Mouse (Mus musculus) retina, postnatal 7 days (tissue): ENCODE measurements around the gene Prrx1.

Experiments
- DNase-seq: peaks from one replicate; pipeline ENCODE4 v3.0.0-alpha.2; 2012; ENCODE audit warnings: low read depth, low spot score

Prrx1 gene

DNA sequence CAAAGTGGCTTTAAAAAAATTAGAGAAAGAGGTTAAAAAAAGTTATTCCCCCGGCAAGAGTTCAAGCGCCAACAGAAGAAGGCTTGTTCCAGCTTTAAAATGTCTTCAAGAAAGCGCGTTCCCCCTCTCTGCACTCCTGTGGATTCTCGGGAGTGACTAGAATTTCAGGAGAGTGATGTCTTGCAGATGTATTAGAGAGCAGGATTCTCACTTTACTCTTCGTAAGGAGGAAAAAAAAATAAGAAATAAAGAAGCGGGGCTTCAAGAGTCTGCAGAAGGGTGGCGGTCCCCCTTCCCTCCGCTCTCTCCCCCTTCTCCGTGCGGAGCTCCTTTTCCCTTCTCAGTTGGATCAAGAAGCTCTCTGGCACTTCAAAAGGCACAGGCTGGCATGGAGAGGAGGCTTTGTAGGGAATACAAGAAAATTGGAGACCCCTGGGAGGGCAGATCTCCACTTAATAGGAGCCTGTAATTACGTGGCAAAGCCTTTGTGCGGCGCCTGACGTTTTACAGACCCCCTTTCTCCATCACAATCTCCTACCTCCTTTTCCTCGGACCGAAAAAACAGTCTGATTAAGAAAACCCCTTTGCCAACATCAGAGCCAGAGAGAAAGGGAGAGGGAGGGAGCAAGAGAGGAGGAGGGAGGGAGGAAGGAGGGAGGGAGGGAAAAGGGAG, at the start of gene Prrx1:
TSS of gene Prrx1 (minus strand) at position 610 of the 673 bp plus-strand sequence.
- no peak for DNase-seq

- DNase-seq: no peak
Observed at GRCm38 (mm10) chr1:163362202-163362601, 48.7 kb upstream of the Prrx1 start.

DNA sequence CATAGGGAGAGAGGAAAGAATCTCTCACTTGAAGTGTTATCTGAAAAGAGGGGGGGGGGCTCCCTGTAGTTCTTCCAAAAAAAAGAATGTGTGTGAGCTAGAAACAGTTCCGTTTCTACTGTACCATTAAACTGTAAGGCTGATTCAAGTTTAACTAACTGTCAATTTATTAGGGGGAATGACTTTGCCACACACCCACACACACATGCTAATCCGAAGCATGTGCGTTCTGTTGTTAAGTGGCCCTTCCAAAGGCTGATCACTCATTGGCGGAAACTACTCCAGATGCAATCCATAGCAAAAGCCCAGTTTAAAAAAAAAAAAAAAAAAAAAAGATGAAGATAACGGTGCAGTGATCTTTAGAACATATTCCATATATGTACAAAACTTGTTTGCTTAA, 47.9 kb upstream of the Prrx1 start:
- no peak for DNase-seq

DNA sequence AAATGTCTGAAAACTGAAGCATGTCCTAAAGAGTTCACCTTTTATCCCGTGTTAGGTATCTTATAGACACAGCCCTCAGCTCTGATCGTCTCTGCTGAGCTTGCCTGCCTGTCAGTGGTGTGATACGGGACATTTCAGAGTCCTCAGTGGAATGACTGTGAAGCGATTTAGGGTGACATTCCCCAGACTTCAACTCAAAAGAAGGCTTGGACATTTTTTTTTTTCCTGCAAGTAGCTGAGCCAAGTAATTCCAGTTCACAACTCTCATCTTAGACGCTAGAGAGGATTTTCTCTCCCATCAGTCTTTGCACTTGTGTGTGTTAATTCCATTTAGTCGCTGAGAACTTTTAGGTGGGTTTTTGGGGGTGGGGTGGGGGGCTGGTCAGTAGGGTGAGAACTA, 47.3 kb upstream of the Prrx1 start:
- DNase-seq: no peak

GRCm38 (mm10) chr1:163359521-163359920, 46.0 kb upstream of the Prrx1 start:
- no peak for DNase-seq

DNA sequence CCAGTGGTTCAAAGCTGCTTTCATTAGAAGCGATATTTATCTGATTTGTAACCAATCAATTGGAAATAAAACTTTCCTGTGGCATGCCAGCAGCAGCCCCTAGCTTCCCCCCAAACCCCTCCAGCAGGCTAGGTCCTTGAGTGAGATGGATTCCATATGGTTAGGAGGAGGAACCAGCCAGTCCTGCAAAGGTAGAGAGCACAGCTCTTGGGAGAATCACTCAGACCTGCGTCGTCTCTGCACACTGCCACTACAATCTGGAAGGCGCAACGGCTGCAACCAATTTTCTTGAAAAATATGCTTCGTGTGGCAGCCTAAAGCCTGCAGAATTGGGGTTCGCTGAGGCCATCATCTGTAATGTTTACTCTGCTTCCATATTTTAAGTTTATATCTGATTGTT, 44.7 kb upstream of the Prrx1 start:
- DNase-seq: no peak

DNA sequence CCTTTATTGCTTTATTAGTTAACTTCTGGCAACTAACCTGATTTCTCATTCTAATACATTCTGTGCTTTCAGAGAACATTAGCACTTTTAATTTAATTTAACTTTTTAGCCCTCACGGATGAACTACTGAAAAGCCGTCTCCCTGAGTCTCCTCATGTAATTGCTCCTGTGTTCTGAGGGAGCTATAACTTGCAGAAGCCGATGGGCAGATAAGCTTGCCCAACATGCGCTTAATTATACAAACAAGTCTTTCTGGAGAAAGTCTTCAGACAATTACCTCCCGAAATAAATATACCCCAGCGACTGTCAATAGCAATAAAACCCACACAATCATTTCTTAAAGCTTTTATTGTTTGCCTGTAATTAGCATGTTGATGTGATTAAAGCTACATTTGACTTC, 44.2 kb upstream of the Prrx1 start:
- no peak for DNase-seq

- no peak for DNase-seq
Observed at GRCm38 (mm10) chr1:163356167-163356566, 42.7 kb upstream of the Prrx1 start.

DNA sequence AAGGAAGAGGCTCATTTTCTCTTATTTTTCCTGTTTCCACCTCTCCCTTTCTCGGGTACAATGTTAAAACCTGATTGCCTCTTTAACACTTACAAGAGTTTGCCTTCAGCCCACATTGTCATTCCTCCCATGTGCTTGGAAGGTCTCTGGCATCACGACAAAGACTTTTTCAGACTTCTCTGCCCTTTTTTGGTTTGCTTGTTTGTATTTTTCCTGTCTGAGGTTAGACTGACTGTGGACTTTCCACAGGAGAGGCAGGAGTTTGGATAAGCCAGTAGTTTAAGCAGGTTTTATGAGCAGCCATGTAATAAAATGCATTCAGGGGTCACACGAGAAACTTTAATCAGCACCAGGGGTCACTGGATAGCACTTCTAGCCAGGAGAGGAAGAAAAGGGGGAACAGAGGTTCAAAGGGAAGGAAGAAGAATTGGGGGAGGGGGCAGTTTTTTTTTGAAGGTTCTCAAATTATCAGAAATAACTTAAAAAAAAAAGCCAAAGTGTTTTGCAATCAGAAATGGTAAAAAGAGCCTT, 42.2 kb upstream of the Prrx1 start:
- DNase-seq: no peak

DNA sequence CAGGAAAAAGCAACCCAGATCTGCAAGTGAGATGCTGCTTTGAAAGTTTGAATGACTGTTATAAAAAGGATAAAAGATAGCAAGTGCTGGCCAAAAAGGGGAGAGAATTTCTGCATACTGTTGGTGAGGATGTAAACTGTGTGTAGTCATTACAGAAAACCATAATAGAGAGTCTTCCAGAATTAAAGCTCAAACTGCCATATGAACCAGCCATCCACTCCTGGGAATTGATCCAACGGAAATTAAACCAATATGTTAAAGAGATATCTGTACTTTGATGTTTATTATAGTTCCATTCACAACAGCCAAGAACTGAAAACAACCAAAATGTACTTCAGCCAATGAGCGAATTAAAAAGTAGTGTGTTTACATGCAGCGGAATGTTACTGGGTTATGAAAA, 37.5 kb upstream of the Prrx1 start:
- DNase-seq: no peak

GRCm38 (mm10) chr1:163345541-163345940, 32.0 kb upstream of the Prrx1 start:
- DNase-seq: no peak

GRCm38 (mm10) chr1:163344931-163345330, 31.4 kb upstream of the Prrx1 start:
- no peak for DNase-seq

- no peak for DNase-seq
Observed at GRCm38 (mm10) chr1:163339219-163339561, 25.7 kb upstream of the Prrx1 start.

- no peak for DNase-seq
Observed at GRCm38 (mm10) chr1:163338525-163339218, 25.2 kb upstream of the Prrx1 start.

GRCm38 (mm10) chr1:163337821-163338220, 24.3 kb upstream of the Prrx1 start:
- no peak for DNase-seq

GRCm38 (mm10) chr1:163327279-163327678, 13.8 kb upstream of the Prrx1 start:
- no peak for DNase-seq

DNA sequence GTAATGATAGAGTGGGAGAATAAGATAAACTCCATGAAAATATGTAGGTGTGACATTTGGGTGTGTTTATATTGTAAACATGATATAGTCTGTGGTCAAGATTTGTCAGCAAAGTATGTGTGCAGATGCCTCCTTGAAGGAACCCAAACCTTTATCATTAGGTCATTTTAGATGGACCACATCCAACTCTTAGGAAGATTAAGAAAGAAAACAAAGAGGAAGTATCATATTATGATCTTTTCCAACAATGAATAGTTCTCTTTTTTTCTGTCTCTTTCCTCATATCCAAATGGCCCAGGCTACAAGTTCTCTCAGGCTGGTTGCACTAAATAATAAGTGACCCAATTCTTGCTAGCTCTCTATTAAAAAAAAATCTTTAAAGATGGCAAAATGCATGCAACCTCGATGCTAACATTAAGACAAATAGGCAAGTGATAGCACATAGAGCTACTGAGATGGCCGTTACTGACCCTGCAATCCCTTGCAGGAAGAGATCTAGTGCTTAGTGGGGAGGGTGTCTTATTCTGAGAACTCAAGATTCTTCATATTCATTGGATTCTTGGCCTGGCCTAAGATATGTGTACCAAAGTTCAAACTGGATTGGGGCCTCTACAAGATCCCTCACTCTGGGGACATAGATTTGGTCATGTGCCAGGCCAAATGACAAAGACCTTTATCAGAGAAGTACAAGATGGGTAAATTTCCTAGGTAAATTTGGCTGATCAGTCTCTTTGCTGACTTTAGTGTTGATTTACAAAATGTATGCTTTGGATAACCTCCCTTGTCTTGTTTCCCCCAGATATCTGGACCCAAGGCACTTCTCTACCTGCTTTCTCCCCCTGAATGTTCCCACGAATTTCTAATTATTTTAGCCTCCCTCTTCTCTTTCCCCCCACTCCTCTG, 6.4 kb upstream of the Prrx1 start:
- DNase-seq: no peak

- DNase-seq: no peak
Observed at GRCm38 (mm10) chr1:163316920-163317319, 3.4 kb upstream of the Prrx1 start.

- no peak for DNase-seq
Observed at GRCm38 (mm10) chr1:163314829-163315301, 1.4 kb upstream of the Prrx1 start.

DNA sequence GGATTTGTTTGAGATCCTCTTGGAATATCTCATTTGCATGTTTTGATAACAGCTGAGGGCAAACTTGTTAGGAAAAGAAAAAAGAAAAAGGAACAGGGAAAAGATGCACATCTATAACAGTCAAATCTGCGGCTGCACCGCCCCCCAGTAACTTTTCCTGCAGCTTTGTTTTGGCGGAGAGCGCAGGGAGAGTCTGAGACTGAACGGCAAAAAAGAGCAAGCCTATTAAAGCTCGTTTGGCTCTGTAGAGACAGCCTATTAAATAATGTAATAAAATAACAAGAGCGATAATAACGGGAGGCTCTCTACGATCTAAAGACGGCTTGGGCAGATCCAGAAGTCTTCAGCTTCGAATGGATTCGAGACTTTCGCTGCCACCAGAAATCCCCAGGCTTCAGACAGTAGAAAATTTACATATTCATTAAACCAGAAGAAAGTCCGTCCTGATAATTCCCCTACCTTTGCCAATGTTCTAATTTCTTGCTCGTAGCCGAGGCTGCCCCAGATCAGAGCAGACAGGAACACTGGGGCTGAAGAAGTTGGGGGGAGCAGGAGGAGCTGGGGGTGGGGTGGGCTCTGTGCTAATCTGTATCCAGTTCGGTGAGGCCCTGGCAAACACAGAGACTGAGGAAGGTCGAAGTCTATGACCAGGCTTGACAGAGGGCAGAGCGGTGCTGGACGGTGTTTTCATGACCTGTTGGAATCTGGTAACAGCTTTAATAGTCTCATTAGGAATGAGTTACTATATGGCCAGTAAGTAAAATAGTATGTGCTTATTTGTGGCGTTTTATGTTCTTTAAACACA, 613 bp upstream of the Prrx1 start:
- DNase-seq: no peak
